Mouse (Mus musculus) heart, postnatal 0 days (tissue): ENCODE results near the gene Ring1.
"Not testable (repeated sequence)": the region's sequence is repeated elsewhere in the genome, so short reads cannot be mapped to it uniquely, and the experiment has no call there.

ENCODE experiments used
- CTCF ChIP-seq: IDR thresholded peaks from 2 replicates; pipeline ENCODE4 v1.5.1; 2016; ENCODE audit warnings: antibody characterized with exemption, control low read depth, low read depth
- EP300 ChIP-seq: IDR thresholded peaks from 2 replicates; pipeline ENCODE4 v1.6.1; 2016; ENCODE audit warnings: antibody characterized with exemption, low read depth

- peak; percentile 86 for TF ChIP-seq CTCF
- TF ChIP-seq EP300 = not testable (repeated sequence)
These were observed 42.3 kb downstream of the Ring1 start for GRCm38 (mm10) chr17:33982136-33982535.
